Mouse (Mus musculus): Measurements from ENCODE around the gene Secisbp2. TPM values are rescaled to one million over a fixed set of nuclear protein-coding genes. Genes with fewer than 3 reads are reported as not detected.
"Not testable (repeated sequence)": the region's sequence is repeated elsewhere in the genome, so short reads cannot be mapped to it uniquely, and the experiment has no call there.

Gene Secisbp2
- total RNA-seq, 2 experiments from 2014 or later, result 22.3 to 23.0 TPM

DNA sequence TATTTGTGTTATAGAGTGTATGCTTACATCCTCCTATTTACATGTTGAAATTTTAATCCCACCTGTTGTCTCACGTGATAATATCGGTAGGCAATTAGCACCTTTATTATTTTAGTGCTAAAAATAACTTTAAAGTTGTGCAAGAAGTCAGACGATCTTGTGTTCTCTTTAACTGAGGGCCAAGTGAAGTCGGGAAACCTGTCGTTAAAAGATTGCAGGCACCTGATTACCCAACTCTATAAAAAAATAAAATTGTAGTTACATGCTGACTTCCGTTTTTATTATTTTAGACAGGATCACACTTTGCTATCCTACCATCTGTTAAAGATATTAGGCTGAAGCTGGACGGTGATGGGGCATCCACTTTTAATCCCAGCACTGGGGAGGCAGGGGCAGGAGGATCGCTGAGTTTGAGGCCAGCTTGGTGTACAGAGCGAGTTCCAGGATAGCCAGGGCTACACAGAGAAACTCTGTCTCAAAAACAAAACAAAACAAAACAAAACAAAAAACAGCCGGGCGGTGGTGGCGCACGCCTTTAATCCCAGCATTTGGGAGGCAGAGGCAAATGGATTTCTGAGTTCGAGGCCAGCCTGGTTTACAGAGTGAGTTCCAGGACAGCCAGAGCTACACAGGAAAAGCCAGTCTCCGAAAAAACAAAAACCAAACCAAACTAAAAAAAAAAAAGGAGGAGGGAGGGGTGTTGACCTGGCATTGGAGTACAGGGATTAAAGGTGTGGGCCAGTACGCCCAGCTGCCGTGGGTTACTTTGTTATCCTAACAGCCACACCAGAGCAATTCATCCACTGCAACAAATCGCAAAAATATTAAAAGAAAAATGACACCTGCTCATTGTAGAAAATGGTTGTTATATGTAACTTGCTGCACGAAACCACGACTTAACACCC is 7.3 kb upstream of the Secisbp2 start:
- DNase-seq, result no peak

- peak; percentile 98 for DNase-seq
Observed at GRCm38 (mm10) chr13:51644829-51645789, 6.4 kb upstream of the Secisbp2 start, which contains the start of gene Cks2. Gene Cks2 (plus strand): TSS chr13:51645232.

GRCm38 (mm10) chr13:51645872-51646271 is 5.6 kb upstream of the Secisbp2 start:
- DNase-seq, result peak; percentile 14

DNA sequence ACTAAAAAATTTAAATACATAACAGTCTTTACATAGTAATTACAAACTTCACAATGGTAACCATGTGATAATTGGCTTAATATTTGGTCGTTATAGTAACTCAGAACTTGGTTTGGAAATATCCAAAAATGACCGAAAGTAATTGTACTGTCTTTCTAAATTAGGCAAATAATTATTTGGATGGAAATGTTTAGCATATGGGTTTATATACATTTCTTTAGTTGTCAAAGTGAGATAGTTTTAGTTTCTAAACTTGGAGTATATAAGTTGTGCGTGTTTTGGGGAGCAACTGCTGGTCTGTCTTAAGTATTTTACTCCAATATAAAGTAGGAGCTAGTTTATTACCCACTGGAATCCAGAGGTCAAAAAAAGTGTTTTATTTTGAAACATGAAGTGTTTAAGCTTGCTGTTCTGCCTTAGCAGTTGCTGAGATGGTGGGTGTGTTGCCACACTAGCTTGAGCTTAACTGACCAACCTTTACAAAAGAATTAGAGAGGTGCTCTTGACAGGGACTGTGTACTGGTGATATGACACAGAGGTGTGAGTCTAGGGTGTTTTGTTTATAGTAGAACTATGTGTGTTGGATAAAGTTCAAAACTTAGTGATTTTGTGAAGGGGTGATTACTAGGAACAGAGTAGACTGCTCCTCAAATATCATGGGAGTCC is 5.0 kb upstream of the Secisbp2 start:
- no peak for DNase-seq

- no peak for DNase-seq
Observed at GRCm38 (mm10) chr13:51647770-51648169, 3.7 kb upstream of the Secisbp2 start.

GRCm38 (mm10) chr13:51648237-51648636 is 3.3 kb upstream of the Secisbp2 start:
- no peak for DNase-seq

- DNase-seq, result no peak
Observed at GRCm38 (mm10) chr13:51649740-51650139, 1.8 kb upstream of the Secisbp2 start.

- no peak for DNase-seq
Observed at GRCm38 (mm10) chr13:51653159-51653558, 1.7 kb downstream of the Secisbp2 start.

GRCm38 (mm10) chr13:51653961-51654360 is 2.5 kb downstream of the Secisbp2 start:
- DNase-seq, result peak; percentile 52

DNA sequence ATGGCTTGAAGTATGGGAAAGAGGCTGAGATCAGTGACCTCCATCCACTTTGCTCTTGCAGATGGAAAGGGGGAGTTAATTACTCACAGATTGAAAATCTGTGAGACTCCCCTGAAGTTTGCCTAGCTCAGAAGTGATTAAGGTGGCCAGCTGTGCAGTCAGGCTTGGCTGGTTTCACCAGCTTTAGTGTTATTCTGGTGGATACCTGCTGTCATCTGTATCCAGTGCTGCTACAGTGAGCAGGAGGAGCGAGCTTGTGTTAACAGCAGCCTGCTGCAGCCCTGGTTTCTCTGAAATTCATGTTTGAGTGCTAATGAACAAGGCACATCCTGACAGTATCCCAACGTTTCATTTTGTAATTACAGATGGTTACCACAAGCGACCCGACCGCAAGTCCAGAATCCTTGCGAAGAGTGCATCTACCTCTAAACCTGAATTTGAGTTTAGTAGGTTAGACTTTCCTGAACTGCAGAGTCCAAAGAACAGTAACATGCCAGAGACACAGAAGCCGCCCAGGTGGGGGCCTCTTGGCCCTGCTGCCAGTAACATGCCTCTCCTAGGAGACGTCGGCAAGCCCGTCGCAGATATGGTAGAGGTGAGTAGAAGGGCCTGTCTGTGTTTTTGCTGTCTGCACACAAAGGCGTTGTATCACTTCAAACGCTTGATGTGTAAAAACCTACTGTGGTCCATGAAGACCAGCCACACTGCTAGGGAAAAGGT is 5.2 kb downstream of the Secisbp2 start:
- no peak for DNase-seq

- DNase-seq, result no peak
Observed at GRCm38 (mm10) chr13:51658094-51658493, 6.6 kb downstream of the Secisbp2 start.

DNA sequence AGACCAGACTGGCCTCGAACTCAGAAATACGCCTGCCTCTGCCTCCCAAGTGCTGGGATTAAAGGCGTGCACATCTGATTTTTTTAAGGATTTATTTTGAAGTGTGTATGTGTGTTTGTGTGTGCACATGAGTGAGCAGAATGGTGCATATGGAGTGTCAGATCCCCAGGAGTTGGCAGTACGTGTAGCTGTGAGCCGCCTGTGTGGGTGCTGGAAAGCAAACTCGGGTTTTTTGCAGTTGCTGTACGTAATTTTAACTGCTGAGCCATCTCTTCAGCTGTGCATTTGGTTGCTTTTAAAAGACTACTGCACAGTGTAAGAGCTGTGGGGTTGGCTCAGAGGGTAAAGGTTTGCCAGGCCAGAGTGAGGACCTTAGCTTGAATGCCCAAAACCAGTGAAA is 8.1 kb downstream of the Secisbp2 start:
- no peak for DNase-seq

DNA sequence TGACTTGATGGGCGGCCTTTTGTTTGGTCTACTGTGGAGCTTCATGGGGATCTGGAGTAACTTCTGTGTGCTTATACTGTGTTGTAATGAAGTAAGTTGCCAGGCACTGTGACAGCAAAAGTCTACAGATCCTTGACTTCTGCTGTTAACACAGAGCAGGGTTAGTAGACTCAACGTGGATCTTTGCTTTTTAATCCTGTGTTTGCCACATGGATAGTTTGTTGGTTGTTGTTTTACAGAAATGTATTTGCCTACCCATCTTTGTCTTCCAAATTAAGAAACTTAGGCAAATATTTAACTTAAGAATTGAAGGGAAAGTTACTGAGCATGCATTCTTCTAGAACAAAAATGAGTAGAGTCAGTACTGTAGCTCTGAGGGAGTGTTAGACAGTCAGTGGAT is 12.1 kb downstream of the Secisbp2 start:
- no peak for DNase-seq

DNA sequence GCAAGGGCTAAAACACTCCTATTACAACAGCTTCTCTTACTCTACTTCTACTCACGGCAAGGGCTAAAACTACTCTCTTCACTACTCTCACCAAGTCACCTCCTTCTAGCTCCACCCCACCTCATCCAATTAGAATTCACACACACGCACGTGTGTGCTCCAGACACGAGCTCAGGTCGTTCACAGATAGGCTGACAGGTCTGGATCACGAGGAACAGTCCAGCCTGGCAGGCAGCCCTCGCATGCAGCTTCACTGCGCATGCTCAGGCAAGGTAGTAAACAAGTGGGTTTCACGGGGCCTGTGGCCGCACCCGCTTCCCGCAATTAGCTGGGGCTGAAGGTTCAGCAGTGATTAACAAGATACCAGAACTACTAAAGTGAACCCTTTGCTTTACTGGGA is 16.7 kb downstream of the Secisbp2 start:
- not testable (repeated sequence) for DNase-seq

GRCm38 (mm10) chr13:51676641-51677040 is 25.1 kb downstream of the Secisbp2 start:
- no peak for DNase-seq

GRCm38 (mm10) chr13:51677041-51677440 is 25.5 kb downstream of the Secisbp2 start:
- DNase-seq, result no peak

GRCm38 (mm10) chr13:51677630-51678185 is 26.2 kb downstream of the Secisbp2 start:
- DNase-seq, result no peak

GRCm38 (mm10) chr13:51678687-51679086 is 27.2 kb downstream of the Secisbp2 start:
- DNase-seq, result no peak

DNA sequence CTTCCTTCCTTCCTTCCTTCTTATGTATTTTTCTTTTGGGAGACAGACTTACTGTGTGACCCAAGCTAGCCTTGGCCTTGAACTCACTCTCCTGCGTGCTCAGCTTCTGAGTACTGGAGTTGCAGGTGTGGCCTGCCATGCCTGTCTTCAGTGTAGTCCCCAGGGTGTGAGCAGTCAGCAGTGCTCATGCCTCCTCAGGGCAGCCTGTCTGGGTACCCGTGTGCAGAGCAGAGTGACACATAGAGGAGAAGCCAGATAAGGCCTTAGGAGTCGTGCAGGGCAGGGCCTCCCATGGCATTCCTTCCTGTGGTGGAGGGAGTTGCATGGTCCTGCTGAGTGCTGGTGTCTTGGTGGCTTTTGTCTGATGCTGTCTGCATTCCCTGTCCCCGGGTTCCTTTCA is 27.8 kb downstream of the Secisbp2 start:
- no peak for DNase-seq

DNA sequence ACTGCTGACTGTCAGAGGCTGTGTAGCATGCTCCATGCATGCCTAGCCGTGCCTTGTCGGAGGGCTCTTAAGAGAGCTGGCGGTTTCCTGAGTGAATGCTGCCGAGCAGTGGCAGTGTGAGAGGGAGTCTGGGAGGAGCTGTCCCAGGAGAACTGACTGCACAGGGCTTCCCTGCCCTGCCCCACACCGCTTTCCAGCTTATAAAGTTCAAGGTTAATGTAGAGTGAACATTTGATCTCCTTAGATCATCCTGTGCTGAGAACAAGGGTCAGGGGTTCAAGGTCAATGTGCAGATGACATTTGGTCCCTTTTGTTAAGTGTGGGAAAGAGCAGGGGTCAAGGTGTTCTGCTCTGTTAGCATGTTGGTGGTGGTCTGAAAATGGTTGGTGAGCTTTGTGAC is 29.6 kb downstream of the Secisbp2 start:
- DNase-seq, result no peak

GRCm38 (mm10) chr13:51681634-51682033 is 30.1 kb downstream of the Secisbp2 start:
- no peak for DNase-seq

Measured in heart, postnatal 4 days (tissue).